Comparison of ENCODE assay signal across 8 mouse cellular contexts in genomic region chr10:60262386-60262785, GRCm38 (mm10). TPM values are rescaled to one million over a fixed set of nuclear protein-coding genes. Genes with fewer than 3 reads are reported as not detected.
DNase-seq lines count a peak whose midpoint lies in the region; ATAC-seq lines count a peak whose summit lies in the region.

No protein-coding gene starts in this region.

- H3K9me3 ChIP-seq in embryonic facial prominence, embryonic 12.5 days: no peaks in the 10 kb centered on the region
- no peaks in the 10 kb centered on the region for H3K9me3 ChIP-seq in heart, embryonic 10.5 days
- no peaks in the 10 kb centered on the region for H3K9me3 ChIP-seq in kidney, embryonic 14.5 days (ENCODE audit: control insufficient read depth, low read length)
- no peaks in the 10 kb centered on the region for H3K9me3 ChIP-seq in liver, embryonic 15.5 days (replicated peaks)
- no peaks in the 10 kb centered on the region for H3K9me3 ChIP-seq in neural tube, embryonic 12.5 days

- no peaks in the 10 kb centered on the region for H3K4me1 ChIP-seq in embryonic facial prominence, embryonic 12.5 days
- H3K4me1 ChIP-seq in heart, embryonic 10.5 days: peaks cover 28% of the 10 kb centered on the region
- H3K4me1 ChIP-seq in kidney, embryonic 14.5 days (ENCODE audit: control insufficient read depth, insufficient read depth, low read length): no peaks in the 10 kb centered on the region
- no peaks in the 10 kb centered on the region; the same call in none of the 2 replicates for H3K4me1 ChIP-seq in liver, embryonic 15.5 days (replicated peaks)
- H3K4me1 ChIP-seq in neural tube, embryonic 12.5 days: peaks cover 8% of the 10 kb centered on the region

- no peaks in the 10 kb centered on the region for H3K27me3 ChIP-seq in embryonic facial prominence, embryonic 12.5 days
- 0 out of 2 replicates have a peak, but pooled peaks cover 5% of the 10 kb centered on the region for H3K27me3 ChIP-seq in heart, embryonic 10.5 days (ENCODE audit: insufficient read depth, poor library complexity, severe bottlenecking)
- H3K27me3 ChIP-seq in kidney, embryonic 14.5 days (ENCODE audit: control insufficient read depth, insufficient read depth, low read length): no peaks in the 10 kb centered on the region
- no peaks in the 10 kb centered on the region for H3K27me3 ChIP-seq in liver, embryonic 15.5 days
- no peaks in the 10 kb centered on the region for H3K27me3 ChIP-seq in neural tube, embryonic 12.5 days (replicated peaks)

- ATAC-seq in embryonic facial prominence, embryonic 12.5 days (ENCODE audit: insufficient number of reproducible peaks, insufficient read depth, low FRiP score, low TSS enrichment): peak; percentile 31; the same call in 1 of the 2 replicates
- peak; percentile 69; the same call in 1 of the 2 replicates for ATAC-seq in kidney, embryonic 14.5 days (ENCODE audit: low FRiP score, low TSS enrichment)
- peak; percentile 55; the same call in 1 of the 2 replicates for ATAC-seq in liver, embryonic 15.5 days (ENCODE audit: insufficient read depth)
- ATAC-seq in neural tube, embryonic 12.5 days (ENCODE audit: low FRiP score, low read depth): peak; percentile 95

- DNase-seq in cerebellum, adult 9-10 months: peak; percentile 45
- DNase-seq in cerebellum, adult 11 months: no peak
- peak; percentile 83 for DNase-seq in heart, embryonic 10.5 days (ENCODE audit: low spot score)
- DNase-seq in telencephalon, adult 2 months (ENCODE audit: low read depth, low spot score): peak; percentile 77

- no peak overlapping the region for H3K4me3 ChIP-seq in embryonic facial prominence, embryonic 12.5 days
- H3K4me3 ChIP-seq in heart, embryonic 10.5 days: no peak overlapping the region
- no peak overlapping the region for H3K4me3 ChIP-seq in kidney, embryonic 14.5 days (ENCODE audit: low read length)
- no peak overlapping the region for H3K4me3 ChIP-seq in liver, embryonic 15.5 days (replicated peaks)
- no peak overlapping the region for H3K4me3 ChIP-seq in neural tube, embryonic 12.5 days

- H3K4me2 ChIP-seq in embryonic facial prominence, embryonic 12.5 days (replicated peaks): no peak overlapping the region
- no peak overlapping the region for H3K4me2 ChIP-seq in kidney, embryonic 14.5 days (replicated peaks; ENCODE audit: low read depth, low read length)
- H3K4me2 ChIP-seq in liver, embryonic 15.5 days: no peak overlapping the region
- no peak overlapping the region for H3K4me2 ChIP-seq in neural tube, embryonic 12.5 days (replicated peaks)

- no peaks in the 10 kb centered on the region for H3K36me3 ChIP-seq in embryonic facial prominence, embryonic 12.5 days
- no peaks in the 10 kb centered on the region for H3K36me3 ChIP-seq in heart, embryonic 10.5 days
- no peaks in the 10 kb centered on the region for H3K36me3 ChIP-seq in kidney, embryonic 14.5 days (ENCODE audit: control insufficient read depth, insufficient read depth, low read length)
- H3K36me3 ChIP-seq in liver, embryonic 15.5 days (replicated peaks): no peaks in the 10 kb centered on the region
- H3K36me3 ChIP-seq in neural tube, embryonic 12.5 days: no peaks in the 10 kb centered on the region

- H3K27ac ChIP-seq in embryonic facial prominence, embryonic 12.5 days: 0 out of 2 replicates have a peak overlapping the region, but pooled peaks have one; percentile 0
- peak overlapping the region; percentile 79 for H3K27ac ChIP-seq in heart, embryonic 10.5 days
- peak overlapping the region; percentile 37; the same call in 1 of the 2 replicates for H3K27ac ChIP-seq in kidney, embryonic 14.5 days (ENCODE audit: low read depth, low read length)
- no peak overlapping the region for H3K27ac ChIP-seq in liver, embryonic 15.5 days (replicated peaks)
- H3K27ac ChIP-seq in neural tube, embryonic 12.5 days: no peak overlapping the region

- WGBS in embryonic facial prominence, embryonic 12.5 days: 51% methylated on average over 3 of the region's 3 CpGs
- 44% methylated on average over 3 of the region's 3 CpGs for WGBS in heart, embryonic 10.5 days
- 51% methylated on average over 3 of the region's 3 CpGs for WGBS in kidney, embryonic 14.5 days
- WGBS in liver, embryonic 15.5 days (ENCODE audit: insufficient replicate concordance): 12% methylated on average over 3 of the region's 3 CpGs
- 53% methylated on average over 3 of the region's 3 CpGs for WGBS in neural tube, embryonic 12.5 days

- no peak overlapping the region for H3K9ac ChIP-seq in embryonic facial prominence, embryonic 12.5 days
- H3K9ac ChIP-seq in kidney, embryonic 14.5 days (ENCODE audit: low read depth, low read length): no peak overlapping the region
- no peak overlapping the region for H3K9ac ChIP-seq in liver, embryonic 15.5 days
- H3K9ac ChIP-seq in neural tube, embryonic 12.5 days: no peak overlapping the region

RNA-seq across cellular contexts. Expression of gene Psap, which starts 15.0 kb away (rescaled TPM):
- polyA plus RNA-seq in embryonic facial prominence, embryonic 12.5 days (2016; fragmentation: Nextera tagmentation; extraction: Ambion mirVana): 75.7 and 77.6 TPM in 2 replicates
- 74.3 and 75.2 TPM in 2 replicates for polyA plus RNA-seq in heart, embryonic 10.5 days (2016; fragmentation: Nextera tagmentation; extraction: Ambion mirVana)
- polyA plus RNA-seq in kidney, embryonic 14.5 days (2014; fragmentation: Nextera tagmentation; extraction: Ambion mirVana): 69.5 and 122 TPM in 2 replicates
- polyA plus RNA-seq in liver, embryonic 15.5 days (2015; fragmentation: Nextera tagmentation; extraction: Ambion mirVana): 73.5 and 76.0 TPM in 2 replicates
- 101 and 109 TPM in 2 replicates for polyA plus RNA-seq in neural tube, embryonic 12.5 days (2016; fragmentation: Nextera tagmentation; extraction: Ambion mirVana)

RNA-seq across cellular contexts. Expression of gene Chst3, which starts 43.3 kb away (rescaled TPM):
- 3.2 and 3.6 TPM in 2 replicates for polyA plus RNA-seq in embryonic facial prominence, embryonic 12.5 days (2016; fragmentation: Nextera tagmentation; extraction: Ambion mirVana)
- 0.51 and 0.89 TPM in 2 replicates for polyA plus RNA-seq in heart, embryonic 10.5 days (2016; fragmentation: Nextera tagmentation; extraction: Ambion mirVana)
- polyA plus RNA-seq in kidney, embryonic 14.5 days (2014; fragmentation: Nextera tagmentation; extraction: Ambion mirVana): 1.0 and 1.1 TPM in 2 replicates
- polyA plus RNA-seq in liver, embryonic 15.5 days (2015; fragmentation: Nextera tagmentation; extraction: Ambion mirVana): 0.14 and 0.29 TPM in 2 replicates
- polyA plus RNA-seq in neural tube, embryonic 12.5 days (2016; fragmentation: Nextera tagmentation; extraction: Ambion mirVana): 2.9 and 3.3 TPM in 2 replicates

Comparison
In these comparisons a context has a peak if more than half of its experiments do, and no peak if none do; other contexts are left out.
1. ATAC-seq: peak in every context shown above with its lines; median percentile 95 in neural tube, embryonic 12.5 days; 69 in kidney, embryonic 14.5 days; 55 in liver, embryonic 15.5 days; 31 in embryonic facial prominence, embryonic 12.5 days.
2. H3K27ac ChIP-seq: peak in embryonic facial prominence, embryonic 12.5 days (single experiment), heart, embryonic 10.5 days (single experiment) and kidney, embryonic 14.5 days (single experiment); none in liver, embryonic 15.5 days (single experiment) and neural tube, embryonic 12.5 days (single experiment).